Comparison of ENCODE assay signal across 17 mouse cellular contexts in genomic region chr5:66219692-66220091, GRCm38 (mm10). TPM values are rescaled to one million over a fixed set of nuclear protein-coding genes. Genes with fewer than 3 reads are reported as not detected.
DNase-seq lines count a peak whose midpoint lies in the region; ATAC-seq and TF ChIP-seq lines count a peak whose summit lies in the region.
"Had no signal": no experiment of that assay in that cellular context is flagged by ENCODE, and none has a peak within 500 bp of the region (broad histone marks: within the 10 kb centered on the region; RNA-seq: fewer than 3 reads in every experiment).

No protein-coding gene starts in this region.

- H3K4me2 ChIP-seq in forebrain, embryonic 14.5 days (ENCODE audit: low read length): no peak overlapping the region
- H3K4me2 ChIP-seq in kidney, postnatal 0 days (ENCODE audit: low read length): 0 out of 2 replicates have a peak overlapping the region, but pooled peaks have one; percentile 23
- peak overlapping the region; percentile 33; the same call in 1 of the 2 replicates for H3K4me2 ChIP-seq in embryonic facial prominence, embryonic 12.5 days (replicated peaks)
- H3K4me2 ChIP-seq in stomach, embryonic 15.5 days: peak overlapping the region; percentile 16
- H3K4me2 ChIP-seq: forebrain, embryonic 15.5 days; heart, embryonic 11.5 days; liver, embryonic 11.5 days; midbrain, embryonic 13.5 days had no signal

- no peak overlapping the region for H3K4me3 ChIP-seq in forebrain, embryonic 14.5 days (ENCODE audit: low read depth, low read length)
- H3K4me3 ChIP-seq in forebrain, embryonic 10.5 days: no peak overlapping the region
- H3K4me3 ChIP-seq in kidney, postnatal 0 days (replicated peaks; ENCODE audit: low read depth, low read length): no peak overlapping the region
- no peak overlapping the region for H3K4me3 ChIP-seq in embryonic facial prominence, embryonic 12.5 days
- H3K4me3 ChIP-seq in stomach, embryonic 15.5 days (replicated peaks): no peak overlapping the region
- H3K4me3 ChIP-seq in thymus, adult 2 months (ENCODE audit: control insufficient read depth, insufficient read depth, low read length): no peak overlapping the region
- H3K4me3 ChIP-seq: forebrain, embryonic 15.5 days; midbrain, embryonic 13.5 days had no signal

- TF ChIP-seq CTCF in kidney, postnatal 0 days (IDR thresholded peaks at IDR 0.05; ENCODE audit: low read depth): no peak
- TF ChIP-seq CTCF in thymus, adult 2 months (IDR thresholded peaks at IDR 0.05; ENCODE audit: borderline replicate concordance, control insufficient read depth, extremely low read depth, insufficient read depth, low read length, poor library complexity): no peak

- H3K9me3 ChIP-seq in forebrain, embryonic 14.5 days (replicated peaks; ENCODE audit: control insufficient read depth, low read length): no peaks in the 10 kb centered on the region
- H3K9me3 ChIP-seq in forebrain, embryonic 10.5 days: no peaks in the 10 kb centered on the region
- no peaks in the 10 kb centered on the region for H3K9me3 ChIP-seq in kidney, postnatal 0 days (replicated peaks; ENCODE audit: low read length)
- H3K9me3 ChIP-seq in embryonic facial prominence, embryonic 12.5 days: no peaks in the 10 kb centered on the region
- no peaks in the 10 kb centered on the region for H3K9me3 ChIP-seq in stomach, embryonic 15.5 days
- H3K9me3 ChIP-seq: forebrain, embryonic 15.5 days; midbrain, embryonic 13.5 days had no signal

- 70% methylated on average over 6 of the region's 6 CpGs for WGBS in forebrain, embryonic 14.5 days
- WGBS in forebrain, embryonic 10.5 days: 82% methylated on average over 6 of the region's 6 CpGs
- WGBS in kidney, postnatal 0 days: 26% methylated on average over 6 of the region's 6 CpGs
- 20% methylated on average over 6 of the region's 6 CpGs for WGBS in embryonic facial prominence, embryonic 12.5 days
- 37% methylated on average over 6 of the region's 6 CpGs for WGBS in stomach, embryonic 15.5 days
- 72% methylated on average over 6 of the region's 6 CpGs for WGBS in thymus, adult 2 months

- H3K9ac ChIP-seq in forebrain, embryonic 14.5 days (ENCODE audit: low read length): no peak overlapping the region
- H3K9ac ChIP-seq in kidney, postnatal 0 days (ENCODE audit: low read depth, low read length): no peak overlapping the region
- no peak overlapping the region for H3K9ac ChIP-seq in embryonic facial prominence, embryonic 12.5 days
- H3K9ac ChIP-seq in stomach, embryonic 15.5 days: no peak overlapping the region
- H3K9ac ChIP-seq: forebrain, embryonic 15.5 days; midbrain, embryonic 13.5 days had no signal

- no peaks in the 10 kb centered on the region for H3K36me3 ChIP-seq in forebrain, embryonic 14.5 days (ENCODE audit: control insufficient read depth, insufficient read depth, low read length)
- no peaks in the 10 kb centered on the region for H3K36me3 ChIP-seq in forebrain, embryonic 10.5 days (replicated peaks)
- no peaks in the 10 kb centered on the region for H3K36me3 ChIP-seq in kidney, postnatal 0 days (ENCODE audit: insufficient read depth, low read length)
- H3K36me3 ChIP-seq in embryonic facial prominence, embryonic 12.5 days: no peaks in the 10 kb centered on the region
- H3K36me3 ChIP-seq in stomach, embryonic 15.5 days: no peaks in the 10 kb centered on the region
- no peaks in the 10 kb centered on the region for H3K36me3 ChIP-seq in thymus, adult 2 months (ENCODE audit: control insufficient read depth, insufficient read depth, low read length)
- H3K36me3 ChIP-seq: forebrain, embryonic 15.5 days; midbrain, embryonic 13.5 days had no signal

- DNase-seq in forebrain, embryonic 14.5 days (ENCODE audit: low spot score): peak; percentile 52
- no peak for DNase-seq in forebrain, embryonic 10.5 days (ENCODE audit: extremely low spot score, low spot score)
- peak; percentile 76 for DNase-seq in kidney, postnatal 0 days (ENCODE audit: low spot score)
- DNase-seq in kidney, postnatal 14 days: no peak
- no peak for DNase-seq in frontal cortex, postnatal 10 days (ENCODE audit: low spot score in 2 of 2)
- DNase-seq in thymus, adult 2 months: no peak
- DNase-seq: cerebellum, postnatal 25 days; gastrocnemius, postnatal 10 days; right cerebral cortex, postnatal 14 days had no signal

- no peaks in the 10 kb centered on the region for H3K27me3 ChIP-seq in forebrain, embryonic 14.5 days (replicated peaks; ENCODE audit: control insufficient read depth, insufficient read depth, low read length)
- H3K27me3 ChIP-seq in forebrain, embryonic 10.5 days (ENCODE audit: poor library complexity, severe bottlenecking): no peaks in the 10 kb centered on the region
- no peaks in the 10 kb centered on the region for H3K27me3 ChIP-seq in kidney, postnatal 0 days (ENCODE audit: insufficient read depth, low read length)
- no peaks in the 10 kb centered on the region for H3K27me3 ChIP-seq in embryonic facial prominence, embryonic 12.5 days
- H3K27me3 ChIP-seq in stomach, embryonic 15.5 days (replicated peaks): no peaks in the 10 kb centered on the region
- H3K27me3 ChIP-seq in thymus, adult 2 months (ENCODE audit: control insufficient read depth, insufficient read depth, low read length): no peaks in the 10 kb centered on the region
- H3K27me3 ChIP-seq: forebrain, embryonic 15.5 days; midbrain, embryonic 13.5 days; Patski had no signal

- H3K4me1 ChIP-seq in forebrain, embryonic 14.5 days (ENCODE audit: control insufficient read depth, insufficient read depth, low read length): peaks cover 6% of the 10 kb centered on the region
- peaks cover 20% of the 10 kb centered on the region for H3K4me1 ChIP-seq in forebrain, embryonic 10.5 days
- no peaks in the 10 kb centered on the region; the same call in 1 of the 2 replicates for H3K4me1 ChIP-seq in kidney, postnatal 0 days (replicated peaks; ENCODE audit: insufficient read depth, low read length)
- H3K4me1 ChIP-seq in embryonic facial prominence, embryonic 12.5 days: peaks cover 31% of the 10 kb centered on the region; the same call in 1 of the 2 replicates
- peaks cover 5% of the 10 kb centered on the region; the same call in 1 of the 2 replicates for H3K4me1 ChIP-seq in stomach, embryonic 15.5 days
- no peaks in the 10 kb centered on the region; the same call in 1 of the 2 replicates for H3K4me1 ChIP-seq in thymus, adult 2 months (replicated peaks; ENCODE audit: control insufficient read depth, insufficient read depth, low read length)

- TF ChIP-seq POLR2A in thymus, adult 2 months (IDR thresholded peaks at IDR 0.05; ENCODE audit: control insufficient read depth, extremely low read depth, insufficient read depth, low read length, poor library complexity): no peak

- ATAC-seq in forebrain, embryonic 14.5 days: no peak
- no peak for ATAC-seq in kidney, postnatal 0 days (replicated peaks; ENCODE audit: low FRiP score, low read depth)
- ATAC-seq in embryonic facial prominence, embryonic 12.5 days (ENCODE audit: insufficient number of reproducible peaks, insufficient read depth, low FRiP score, low TSS enrichment): peak; percentile 79
- ATAC-seq in stomach, embryonic 15.5 days (ENCODE audit: insufficient read depth, low FRiP score, low read depth): no peak
- ATAC-seq: forebrain, embryonic 15.5 days; midbrain, embryonic 13.5 days; Patski had no signal

- no peak overlapping the region for H3K27ac ChIP-seq in forebrain, embryonic 14.5 days (ENCODE audit: low read depth, low read length)
- H3K27ac ChIP-seq in forebrain, embryonic 10.5 days: no peak overlapping the region
- H3K27ac ChIP-seq in kidney, postnatal 0 days: no peak overlapping the region
- peak overlapping the region; percentile 91 for H3K27ac ChIP-seq in embryonic facial prominence, embryonic 12.5 days
- H3K27ac ChIP-seq in stomach, embryonic 15.5 days: no peak overlapping the region
- no peak overlapping the region for H3K27ac ChIP-seq in thymus, adult 2 months (ENCODE audit: control insufficient read depth, insufficient read depth, low read length)
- H3K27ac ChIP-seq: forebrain, embryonic 15.5 days; macrophage; midbrain, embryonic 13.5 days had no signal

RNA-seq across cellular contexts. Expression of gene Nsun7, which starts 40.0 kb away (rescaled TPM):
- 0.74 and 1.2 TPM in 2 replicates for polyA plus RNA-seq in forebrain, embryonic 14.5 days (2014; fragmentation: Nextera tagmentation; extraction: Ambion mirVana)
- polyA plus RNA-seq in forebrain, embryonic 10.5 days (2016; fragmentation: Nextera tagmentation; extraction: Ambion mirVana): 0.34 and 0.64 TPM in 2 replicates
- polyA plus RNA-seq in kidney, postnatal 0 days (2015; fragmentation: Nextera tagmentation; extraction: Ambion mirVana): 0.38 and 0.46 TPM in 2 replicates
- 1.5 and 1.6 TPM in 2 replicates for polyA plus RNA-seq in embryonic facial prominence, embryonic 12.5 days (2016; fragmentation: Nextera tagmentation; extraction: Ambion mirVana)
- polyA plus RNA-seq in stomach, embryonic 15.5 days (2015; fragmentation: Nextera tagmentation; extraction: Ambion mirVana): 0.33 and 0.36 TPM in 2 replicates
- polyA plus RNA-seq in thymus, adult 2 months (2012; rRNA removed): 0.28 and 0.31 TPM in 2 replicates
- polyA plus RNA-seq: liver, embryonic 11.5 days; macrophage had no signal

RNA-seq across cellular contexts. Expression of gene Rbm47, which starts 46.8 kb away (rescaled TPM):
- 2.2 and 2.7 TPM in 2 replicates for polyA plus RNA-seq in forebrain, embryonic 14.5 days (2014; fragmentation: Nextera tagmentation; extraction: Ambion mirVana)
- polyA plus RNA-seq in forebrain, embryonic 10.5 days (2016; fragmentation: Nextera tagmentation; extraction: Ambion mirVana): 3.1 and 3.4 TPM in 2 replicates
- polyA plus RNA-seq in kidney, postnatal 0 days (2015; fragmentation: Nextera tagmentation; extraction: Ambion mirVana): 105 and 119 TPM in 2 replicates
- 4.5 and 5.0 TPM in 2 replicates for polyA plus RNA-seq in embryonic facial prominence, embryonic 12.5 days (2016; fragmentation: Nextera tagmentation; extraction: Ambion mirVana)
- 80.6 and 88.2 TPM in 2 replicates for polyA plus RNA-seq in stomach, embryonic 15.5 days (2015; fragmentation: Nextera tagmentation; extraction: Ambion mirVana)
- 12.6 and 12.7 TPM in 2 replicates for polyA plus RNA-seq in thymus, adult 2 months (2012; rRNA removed)

Comparison
In these comparisons a context has a peak if more than half of its experiments do, and no peak if none do; other contexts are left out.
1. DNase-seq: peak in forebrain, embryonic 14.5 days (single experiment) and kidney, postnatal 0 days (single experiment); none in forebrain, embryonic 10.5 days (single experiment), kidney, postnatal 14 days (single experiment), frontal cortex, postnatal 10 days (0 of 2) and thymus, adult 2 months (single experiment).